9 mouse cellular contexts compared by ENCODE assay signal in genomic region chr2:166305044-166306002, GRCm38 (mm10).
DNase-seq lines count a peak whose midpoint lies in the region; ATAC-seq and TF ChIP-seq lines count a peak whose summit lies in the region.
"Had no signal": no experiment of that assay in that cellular context is flagged by ENCODE, and none has a peak within 500 bp of the region (broad histone marks: within the 10 kb centered on the region; RNA-seq: fewer than 3 reads in every experiment).

No protein-coding gene starts in this region.

- no peaks in the 10 kb centered on the region for H3K36me3 ChIP-seq in liver, postnatal 0 days (replicated peaks; ENCODE audit: insufficient read depth, low read length)
- no peaks in the 10 kb centered on the region for H3K36me3 ChIP-seq in liver, embryonic 11.5 days (ENCODE audit: control insufficient read depth, insufficient read depth, low read length)
- H3K36me3 ChIP-seq in forebrain, embryonic 14.5 days (ENCODE audit: control insufficient read depth, insufficient read depth, low read length) = no peaks in the 10 kb centered on the region
- H3K36me3 ChIP-seq in limb, embryonic 13.5 days = no peaks in the 10 kb centered on the region
- no peaks in the 10 kb centered on the region for H3K36me3 ChIP-seq in stomach, embryonic 15.5 days

- H3K9me3 ChIP-seq in liver, postnatal 0 days (ENCODE audit: low read length) = no peaks in the 10 kb centered on the region
- H3K9me3 ChIP-seq in liver, embryonic 11.5 days (ENCODE audit: control insufficient read depth, low read length) = no peaks in the 10 kb centered on the region
- H3K9me3 ChIP-seq in forebrain, embryonic 14.5 days (replicated peaks; ENCODE audit: control insufficient read depth, low read length) = no peaks in the 10 kb centered on the region
- H3K9me3 ChIP-seq in limb, embryonic 13.5 days = no peaks in the 10 kb centered on the region
- H3K9me3 ChIP-seq in stomach, embryonic 15.5 days = no peaks in the 10 kb centered on the region

- no peak overlapping the region for H3K9ac ChIP-seq in liver, postnatal 0 days (replicated peaks)
- no peak overlapping the region for H3K9ac ChIP-seq in liver, embryonic 11.5 days (ENCODE audit: low read depth, low read length)
- no peak overlapping the region for H3K9ac ChIP-seq in forebrain, embryonic 14.5 days (ENCODE audit: low read length)
- no peak overlapping the region; the same call in 1 of the 2 replicates for H3K9ac ChIP-seq in limb, embryonic 13.5 days
- no peak overlapping the region for H3K9ac ChIP-seq in stomach, embryonic 15.5 days

- DNase-seq in liver, postnatal 0 days = no peak
- DNase-seq in liver, embryonic 11.5 days (ENCODE audit: low spot score) = no peak
- peak; percentile 72 for DNase-seq in forebrain, embryonic 14.5 days (ENCODE audit: low spot score)
- DNase-seq in left cerebral cortex, postnatal 10 days (ENCODE audit: extremely low spot score in 1 of 2, low spot score in 2 of 2) = no peak

- intact Hi-C loops in left cerebral cortex, postnatal 10 days (cut with DNase I) = no loop called here

- no peak overlapping the region for H3K27ac ChIP-seq in liver, postnatal 0 days (ENCODE audit: low read depth)
- no peak overlapping the region for H3K27ac ChIP-seq in liver, embryonic 11.5 days (ENCODE audit: low read depth, low read length)
- H3K27ac ChIP-seq in forebrain, embryonic 14.5 days (ENCODE audit: low read depth, low read length) = no peak overlapping the region
- peak overlapping the region; percentile 3; the same call in 1 of the 2 replicates for H3K27ac ChIP-seq in limb, embryonic 13.5 days
- H3K27ac ChIP-seq in stomach, embryonic 15.5 days = peak overlapping the region; percentile 62

- no peaks in the 10 kb centered on the region for H3K4me1 ChIP-seq in liver, postnatal 0 days (ENCODE audit: insufficient read depth)
- no peaks in the 10 kb centered on the region for H3K4me1 ChIP-seq in liver, embryonic 11.5 days (replicated peaks; ENCODE audit: control insufficient read depth, insufficient read depth, low read length)
- H3K4me1 ChIP-seq in forebrain, embryonic 14.5 days (ENCODE audit: control insufficient read depth, insufficient read depth, low read length) = peaks cover 19% of the 10 kb centered on the region
- peaks cover 21% of the 10 kb centered on the region for H3K4me1 ChIP-seq in limb, embryonic 13.5 days
- H3K4me1 ChIP-seq in stomach, embryonic 15.5 days = peaks cover 22% of the 10 kb centered on the region; the same call in 1 of the 2 replicates
- H3K4me1 ChIP-seq: megakaryocyte, embryonic 14.5 days had no signal

- 81% methylated on average over 30 of the region's 30 CpGs for WGBS in liver, postnatal 0 days (ENCODE audit: insufficient replicate concordance)
- 78% methylated on average over 30 of the region's 30 CpGs for WGBS in liver, embryonic 11.5 days
- 61% methylated on average over 30 of the region's 30 CpGs for WGBS in forebrain, embryonic 14.5 days
- WGBS in limb, embryonic 13.5 days = 75% methylated on average over 30 of the region's 30 CpGs
- 54% methylated on average over 30 of the region's 30 CpGs for WGBS in stomach, embryonic 15.5 days

- no peak for TF ChIP-seq EP300 in liver, postnatal 0 days (IDR thresholded peaks at IDR 0.05; ENCODE audit: low read depth)

- H3K27me3 ChIP-seq in liver, postnatal 0 days (ENCODE audit: insufficient read depth, low read length) = no peaks in the 10 kb centered on the region
- no peaks in the 10 kb centered on the region for H3K27me3 ChIP-seq in liver, embryonic 11.5 days (replicated peaks; ENCODE audit: control insufficient read depth, insufficient read depth, low read length)
- no peaks in the 10 kb centered on the region for H3K27me3 ChIP-seq in forebrain, embryonic 14.5 days (replicated peaks; ENCODE audit: control insufficient read depth, insufficient read depth, low read length)
- no peaks in the 10 kb centered on the region for H3K27me3 ChIP-seq in limb, embryonic 13.5 days
- H3K27me3 ChIP-seq in stomach, embryonic 15.5 days (replicated peaks) = no peaks in the 10 kb centered on the region

- H3K4me2 ChIP-seq in liver, postnatal 0 days (ENCODE audit: low read depth, low read length) = no peak overlapping the region
- no peak overlapping the region for H3K4me2 ChIP-seq in liver, embryonic 11.5 days
- no peak overlapping the region; the same call in 1 of the 2 replicates for H3K4me2 ChIP-seq in forebrain, embryonic 14.5 days (ENCODE audit: low read length)
- H3K4me2 ChIP-seq in limb, embryonic 13.5 days (replicated peaks) = no peak overlapping the region
- no peak overlapping the region for H3K4me2 ChIP-seq in stomach, embryonic 15.5 days

- TF ChIP-seq CTCF in liver, postnatal 0 days (IDR thresholded peaks at IDR 0.05; ENCODE audit: low read depth) = no peak

- no peak overlapping the region for H3K4me3 ChIP-seq in liver, postnatal 0 days (ENCODE audit: low read depth, low read length)
- H3K4me3 ChIP-seq in liver, embryonic 11.5 days (ENCODE audit: low read depth, low read length) = no peak overlapping the region
- no peak overlapping the region for H3K4me3 ChIP-seq in forebrain, embryonic 14.5 days (ENCODE audit: low read depth, low read length)
- H3K4me3 ChIP-seq in limb, embryonic 13.5 days = no peak overlapping the region
- no peak overlapping the region for H3K4me3 ChIP-seq in stomach, embryonic 15.5 days (replicated peaks)

- peak; percentile 49; the same call in 1 of the 2 replicates for ATAC-seq in liver, postnatal 0 days
- no peak for ATAC-seq in liver, embryonic 11.5 days (replicated peaks; ENCODE audit: low FRiP score)
- ATAC-seq in forebrain, embryonic 14.5 days = 0 out of 2 replicates have a peak, but pooled peaks have one; percentile 23
- ATAC-seq in limb, embryonic 13.5 days (ENCODE audit: low FRiP score, low read depth) = no peak
- ATAC-seq in stomach, embryonic 15.5 days (ENCODE audit: insufficient read depth, low FRiP score, low read depth) = peak; percentile 48; the same call in 1 of the 2 replicates
- ATAC-seq in monocyte, adult 5-6 weeks (replicated peaks; ENCODE audit: insufficient number of reproducible peaks, low FRiP score, low TSS enrichment, poor library complexity, severe bottlenecking) = no peak
- ATAC-seq: inflammation-experienced regulatory T-cells, adult 6 months had no signal

Comparison
In these comparisons a context has a peak if more than half of its experiments do, and no peak if none do; other contexts are left out.
1. ATAC-seq: peak in liver, postnatal 0 days (single experiment), forebrain, embryonic 14.5 days (single experiment) and stomach, embryonic 15.5 days (single experiment); none in liver, embryonic 11.5 days (single experiment), limb, embryonic 13.5 days (single experiment) and monocyte, adult 5-6 weeks (single experiment).
2. H3K27ac ChIP-seq: peak in limb, embryonic 13.5 days (single experiment) and stomach, embryonic 15.5 days (single experiment); none in liver, postnatal 0 days (single experiment), liver, embryonic 11.5 days (single experiment) and forebrain, embryonic 14.5 days (single experiment).